Mouse (Mus musculus) cerebellum, adult 2 months (tissue): Measurements from ENCODE around the gene Fam19a2.

Source experiments
- CTCF ChIP-seq: fragments of 200-500 bp; IDR thresholded peaks from 2 replicates; pipeline ENCODE4 v1.5.1; 2011; ENCODE audit warnings: low read depth, mild to moderate bottlenecking, control low read depth, low read length, moderate library complexity, borderline replicate concordance; ENCODE audit not compliant: insufficient read depth
- POLR2A ChIP-seq: fragments of 200-500 bp; IDR thresholded peaks from 2 replicates; pipeline ENCODE4 v1.6.1; 2011; ENCODE audit warnings: low read length, control low read depth, borderline replicate concordance; ENCODE audit not compliant: insufficient read depth

DNA sequence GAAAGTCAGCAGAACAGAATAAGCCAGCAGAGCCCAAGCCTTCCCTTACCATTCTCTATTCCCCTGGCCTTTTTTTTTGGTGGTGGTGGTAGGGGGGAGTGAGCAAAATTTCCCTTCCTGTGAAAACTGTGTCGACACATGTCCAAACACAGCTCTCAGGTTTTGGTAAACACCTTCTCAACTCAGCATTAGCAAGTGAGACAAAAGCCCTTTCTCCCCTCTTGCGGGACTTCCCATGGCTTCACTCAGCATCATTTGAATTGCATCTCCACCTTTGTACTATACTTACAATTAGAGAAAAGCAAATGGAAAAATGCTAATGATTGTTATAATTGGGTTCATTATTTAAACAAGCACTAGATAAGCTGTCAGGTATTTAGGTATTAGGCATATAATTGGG, 119.5 kb downstream of the Fam19a2 start:
- TF ChIP-seq CTCF (no peak), POLR2A (no peak)
